Comparison of ENCODE assay signal across 7 mouse cellular contexts in the genomic region with DNA sequence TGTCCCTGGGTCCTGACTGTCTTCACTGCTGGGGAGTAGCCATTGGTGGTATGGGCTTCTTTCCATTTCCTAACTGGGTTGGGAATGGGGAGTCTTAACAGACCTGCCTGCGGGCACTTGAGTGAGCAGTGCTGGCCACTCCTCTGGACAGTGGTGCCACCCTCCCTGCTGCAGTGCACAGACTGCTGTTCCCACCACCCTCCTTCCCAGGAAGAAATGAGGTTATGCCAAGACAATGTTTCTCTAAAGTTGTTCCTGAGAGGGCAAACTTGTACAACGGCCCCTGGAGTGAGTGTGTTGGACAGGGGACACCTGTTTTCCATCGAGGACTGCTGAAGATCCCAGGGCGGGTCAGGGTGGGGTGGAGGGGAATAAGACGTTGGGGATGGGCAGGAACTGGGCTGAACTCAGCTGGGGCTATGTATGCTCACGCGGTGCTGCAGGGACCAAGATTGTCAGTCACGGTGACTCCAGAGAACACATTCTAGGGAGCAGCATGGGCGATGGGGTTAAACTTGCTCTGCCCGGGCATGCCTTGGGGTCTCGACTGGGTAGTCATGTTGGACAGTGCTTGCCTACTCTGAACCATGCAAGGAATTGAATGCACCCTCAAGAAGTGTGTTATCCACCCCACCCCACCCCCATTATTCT. TPM values are rescaled to one million over a fixed set of nuclear protein-coding genes. Genes with fewer than 3 reads are reported as not detected.
DNase-seq lines count a peak whose midpoint lies in the region; ATAC-seq and TF ChIP-seq lines count a peak whose summit lies in the region.

No protein-coding gene starts in this region.

- TF ChIP-seq POLR2A in testis, adult 2 months (IDR thresholded peaks at IDR 0.05; ENCODE audit: control insufficient read depth, low read depth, low read length), result no peak
- TF ChIP-seq POLR2A in limb, embryonic 14.5 days (IDR thresholded peaks at IDR 0.05; ENCODE audit: borderline replicate concordance, extremely low read depth, insufficient read depth, insufficient read length), result no peak

- H3K4me3 ChIP-seq in testis, adult 2 months (ENCODE audit: control insufficient read depth, low read depth, low read length), result peak overlapping the region; percentile 85
- peak overlapping the region; percentile 83 for H3K4me3 ChIP-seq in forebrain, embryonic 15.5 days
- peak overlapping the region; percentile 99 for H3K4me3 ChIP-seq in limb, embryonic 14.5 days (replicated peaks; ENCODE audit: low read length)
- H3K4me3 ChIP-seq in stomach, embryonic 14.5 days (ENCODE audit: low read depth, low read length), result peak overlapping the region; percentile 82

- no peak for ATAC-seq in forebrain, embryonic 15.5 days (replicated peaks)
- ATAC-seq in limb, embryonic 14.5 days (ENCODE audit: low FRiP score, low read depth), result no peak
- no peak for ATAC-seq in stomach, embryonic 14.5 days (ENCODE audit: insufficient number of reproducible peaks, insufficient read depth, low FRiP score, low read depth)
- no peak for ATAC-seq in inflammation-experienced regulatory T-cells, adult 6 months

- H3K36me3 ChIP-seq in testis, adult 2 months (ENCODE audit: control insufficient read depth, insufficient read depth, low read length), result no peaks in the 10 kb centered on the region
- no peaks in the 10 kb centered on the region for H3K36me3 ChIP-seq in forebrain, embryonic 15.5 days
- H3K36me3 ChIP-seq in limb, embryonic 14.5 days (ENCODE audit: control insufficient read depth, insufficient read depth, low read length), result peaks cover 29% of the 10 kb centered on the region
- peaks cover 9% of the 10 kb centered on the region; the same call in 1 of the 2 replicates for H3K36me3 ChIP-seq in stomach, embryonic 14.5 days (ENCODE audit: control insufficient read depth, insufficient read depth, low read length)

- H3K27ac ChIP-seq in testis, adult 2 months (ENCODE audit: control insufficient read depth, insufficient read depth, low read depth, low read length), result no peak overlapping the region
- peak overlapping the region; percentile 81; the same call in 1 of the 2 replicates for H3K27ac ChIP-seq in forebrain, embryonic 15.5 days (replicated peaks)
- no peak overlapping the region for H3K27ac ChIP-seq in limb, embryonic 14.5 days (replicated peaks; ENCODE audit: low read depth, low read length)
- peak overlapping the region; percentile 91; the same call in 1 of the 2 replicates for H3K27ac ChIP-seq in stomach, embryonic 14.5 days (ENCODE audit: low read length)

- H3K9me3 ChIP-seq in forebrain, embryonic 15.5 days, result no peaks in the 10 kb centered on the region
- no peaks in the 10 kb centered on the region for H3K9me3 ChIP-seq in limb, embryonic 14.5 days (ENCODE audit: control insufficient read depth, low read length)
- no peaks in the 10 kb centered on the region for H3K9me3 ChIP-seq in stomach, embryonic 14.5 days (ENCODE audit: control insufficient read depth, low read depth, low read length)

- no peaks in the 10 kb centered on the region for H3K27me3 ChIP-seq in testis, adult 2 months (ENCODE audit: control insufficient read depth, insufficient read depth, low read length)
- H3K27me3 ChIP-seq in forebrain, embryonic 15.5 days, result no peaks in the 10 kb centered on the region
- H3K27me3 ChIP-seq in limb, embryonic 14.5 days (ENCODE audit: control insufficient read depth, insufficient read depth, low read length), result no peaks in the 10 kb centered on the region
- H3K27me3 ChIP-seq in stomach, embryonic 14.5 days (ENCODE audit: control insufficient read depth, insufficient read depth, low read length), result no peaks in the 10 kb centered on the region

- no peak for DNase-seq in testis, postnatal 10 days (ENCODE audit: low spot score)
- no peak for DNase-seq in limb, embryonic 14.5 days (ENCODE audit: low spot score)
- DNase-seq in thymus, postnatal 36 days, result no peak

- 67% methylated on average over 11 of the region's 11 CpGs for WGBS in forebrain, embryonic 15.5 days
- WGBS in limb, embryonic 14.5 days, result 46% methylated on average over 11 of the region's 11 CpGs
- 29% methylated on average over 11 of the region's 11 CpGs for WGBS in stomach, embryonic 14.5 days

- H3K9ac ChIP-seq in forebrain, embryonic 15.5 days (replicated peaks), result peak overlapping the region; percentile 94
- peak overlapping the region; percentile 94 for H3K9ac ChIP-seq in limb, embryonic 14.5 days (ENCODE audit: low read depth, low read length, severe bottlenecking)
- peak overlapping the region; percentile 91 for H3K9ac ChIP-seq in stomach, embryonic 14.5 days (replicated peaks; ENCODE audit: low read depth, low read length)

- peaks cover 26% of the 10 kb centered on the region for H3K4me1 ChIP-seq in testis, adult 2 months (ENCODE audit: control insufficient read depth, insufficient read depth, low read length)
- peaks cover 52% of the 10 kb centered on the region for H3K4me1 ChIP-seq in forebrain, embryonic 15.5 days
- peaks cover 50% of the 10 kb centered on the region for H3K4me1 ChIP-seq in limb, embryonic 14.5 days (ENCODE audit: control insufficient read depth, insufficient read depth, low read length)
- H3K4me1 ChIP-seq in stomach, embryonic 14.5 days (ENCODE audit: control insufficient read depth, insufficient read depth, low read length), result peaks cover 54% of the 10 kb centered on the region

- no peak for TF ChIP-seq CTCF in testis, adult 2 months (IDR thresholded peaks at IDR 0.05; ENCODE audit: control insufficient read depth, insufficient read depth, insufficient replicate concordance, low read depth, low read length)

- peak overlapping the region; percentile 90 for H3K4me2 ChIP-seq in forebrain, embryonic 15.5 days (replicated peaks)
- peak overlapping the region; percentile 94 for H3K4me2 ChIP-seq in limb, embryonic 14.5 days (replicated peaks; ENCODE audit: low read depth, low read length, severe bottlenecking)
- H3K4me2 ChIP-seq in stomach, embryonic 14.5 days (replicated peaks; ENCODE audit: low read depth, low read length), result peak overlapping the region; percentile 95

RNA-seq across cellular contexts. Expression of a gene that starts 1.5 kb away (rescaled TPM):
- polyA plus RNA-seq in testis, adult 2 months (2012; rRNA removed), result 63.3 and 78.4 TPM in 2 replicates
- polyA plus RNA-seq in forebrain, embryonic 15.5 days (2015; fragmentation: Nextera tagmentation; extraction: Ambion mirVana), result 286 and 294 TPM in 2 replicates
- polyA plus RNA-seq in limb, embryonic 14.5 days (2012; rRNA removed), result 456 and 528 TPM in 2 replicates
- polyA plus RNA-seq in limb, embryonic 14.5 days (2014; fragmentation: Nextera tagmentation; extraction: Ambion mirVana), result 658 and 696 TPM in 2 replicates
- 705 and 725 TPM in 2 replicates for polyA plus RNA-seq in stomach, embryonic 14.5 days (2014; fragmentation: Nextera tagmentation; extraction: Ambion mirVana)
- polyA plus RNA-seq in inflammation-experienced regulatory T-cells, adult 6 months (2017; shearing (Covaris generic)), result 100 to 1,000 TPM; 237 to 292 (median 262) TPM

RNA-seq across cellular contexts. Expression of a gene that starts 15.0 kb away (rescaled TPM):
- polyA plus RNA-seq in testis, adult 2 months (2012; rRNA removed), result 43.1 and 43.7 TPM in 2 replicates
- polyA plus RNA-seq in forebrain, embryonic 15.5 days (2015; fragmentation: Nextera tagmentation; extraction: Ambion mirVana), result 103 and 106 TPM in 2 replicates
- 130 and 174 TPM in 2 replicates for polyA plus RNA-seq in limb, embryonic 14.5 days (2012; rRNA removed)
- polyA plus RNA-seq in limb, embryonic 14.5 days (2014; fragmentation: Nextera tagmentation; extraction: Ambion mirVana), result 65.0 and 67.0 TPM in 2 replicates
- polyA plus RNA-seq in stomach, embryonic 14.5 days (2014; fragmentation: Nextera tagmentation; extraction: Ambion mirVana), result 61.3 and 66.6 TPM in 2 replicates
- polyA plus RNA-seq in inflammation-experienced regulatory T-cells, adult 6 months (2017; shearing (Covaris generic)), result 10 to 100 TPM; 35.5 to 40.4 (median 37.4) TPM

RNA-seq across cellular contexts. Expression of a gene that starts 40.4 kb away (rescaled TPM):
- polyA plus RNA-seq in testis, adult 2 months (2012; rRNA removed), result 1.1 and 1.5 TPM in 2 replicates
- polyA plus RNA-seq in forebrain, embryonic 15.5 days (2015; fragmentation: Nextera tagmentation; extraction: Ambion mirVana), result 1.2 and 1.3 TPM in 2 replicates
- 63.4 and 71.2 TPM in 2 replicates for polyA plus RNA-seq in limb, embryonic 14.5 days (2012; rRNA removed)
- 24.1 and 24.2 TPM in 2 replicates for polyA plus RNA-seq in limb, embryonic 14.5 days (2014; fragmentation: Nextera tagmentation; extraction: Ambion mirVana)
- 22.5 and 27.0 TPM in 2 replicates for polyA plus RNA-seq in stomach, embryonic 14.5 days (2014; fragmentation: Nextera tagmentation; extraction: Ambion mirVana)
- polyA plus RNA-seq in inflammation-experienced regulatory T-cells, adult 6 months (2017; shearing (Covaris generic)), result under 1 TPM in 1 of 3 experiments, not detected in 2; 0.68 TPM

RNA-seq across cellular contexts. Expression of a gene that starts 49.2 kb away (rescaled TPM):
- 0.10 and 0.17 TPM in 2 replicates for polyA plus RNA-seq in testis, adult 2 months (2012; rRNA removed)
- polyA plus RNA-seq in forebrain, embryonic 15.5 days (2015; fragmentation: Nextera tagmentation; extraction: Ambion mirVana), result 0.33 and 0.64 TPM in 2 replicates
- 5.1 and 5.5 TPM in 2 replicates for polyA plus RNA-seq in limb, embryonic 14.5 days (2012; rRNA removed)
- 6.0 and 7.3 TPM in 2 replicates for polyA plus RNA-seq in limb, embryonic 14.5 days (2014; fragmentation: Nextera tagmentation; extraction: Ambion mirVana)
- 1.3 and 1.6 TPM in 2 replicates for polyA plus RNA-seq in stomach, embryonic 14.5 days (2014; fragmentation: Nextera tagmentation; extraction: Ambion mirVana)
- 100 to 1,000 TPM; 280 to 663 (median 591) TPM for polyA plus RNA-seq in inflammation-experienced regulatory T-cells, adult 6 months (2017; shearing (Covaris generic))

RNA-seq across cellular contexts. Expression of a gene that starts 52.1 kb away (rescaled TPM):
- polyA plus RNA-seq in testis, adult 2 months (2012; rRNA removed), result 1.6 and 1.8 TPM in 2 replicates
- 0.81 and 1.4 TPM in 2 replicates for polyA plus RNA-seq in forebrain, embryonic 15.5 days (2015; fragmentation: Nextera tagmentation; extraction: Ambion mirVana)
- polyA plus RNA-seq in limb, embryonic 14.5 days (2012; rRNA removed), result 1.7 and 2.7 TPM in 2 replicates
- 1.3 and 1.5 TPM in 2 replicates for polyA plus RNA-seq in limb, embryonic 14.5 days (2014; fragmentation: Nextera tagmentation; extraction: Ambion mirVana)
- 4.2 and 6.0 TPM in 2 replicates for polyA plus RNA-seq in stomach, embryonic 14.5 days (2014; fragmentation: Nextera tagmentation; extraction: Ambion mirVana)
- polyA plus RNA-seq in inflammation-experienced regulatory T-cells, adult 6 months (2017; shearing (Covaris generic)), result under 1 TPM in 2 of 3 experiments, not detected in 1; 0.19 to 0.42 TPM

Comparison
In these comparisons a context has a peak if more than half of its experiments do, and no peak if none do; other contexts are left out.
1. H3K27ac ChIP-seq: peak in forebrain, embryonic 15.5 days (single experiment) and stomach, embryonic 14.5 days (single experiment); none in testis, adult 2 months (single experiment) and limb, embryonic 14.5 days (single experiment).
2. Peak in every context shown above with its lines, with median percentiles within 50 percentile points of each other: H3K4me3 ChIP-seq, H3K4me2 ChIP-seq and H3K9ac ChIP-seq.